ENCODE assay signal across 7 mouse cellular contexts in genomic region chr2:164770279-164770678, GRCm38 (mm10). TPM values are rescaled to one million over a fixed set of nuclear protein-coding genes. Genes with fewer than 3 reads are reported as not detected.
A peak's percentile ranks its signal among the peaks of the same experiment; 100 is the strongest.
DNase-seq lines count a peak whose midpoint lies in the region; ATAC-seq lines count a peak whose summit lies in the region.

No protein-coding gene starts in this region.

- WGBS in forebrain, embryonic 12.5 days: 6% methylated on average over 15 of the region's 15 CpGs
- under 1% methylated on average over 15 of the region's 15 CpGs for WGBS in liver, embryonic 13.5 days (ENCODE audit: insufficient replicate concordance)

- H3K27ac ChIP-seq in forebrain, embryonic 12.5 days: peak overlapping the region; percentile 69
- peak overlapping the region; percentile 95 for H3K27ac ChIP-seq in liver, embryonic 13.5 days

- no peak for ATAC-seq in forebrain, embryonic 12.5 days (ENCODE audit: low FRiP score)
- ATAC-seq in liver, embryonic 13.5 days (ENCODE audit: low read depth): no peak
- ATAC-seq in cerebellum, adult (ENCODE audit: insufficient number of reproducible peaks, low FRiP score, low TSS enrichment): no peak

- peak; percentile 64 for DNase-seq in thymus, postnatal 0 days (ENCODE audit: low spot score)
- DNase-seq in thymus, postnatal 4 days: no peak
- no peak for DNase-seq in liver, embryonic 13.5 days
- DNase-seq in right cerebral cortex, postnatal 10 days (ENCODE audit: low spot score in 2 of 2): no peak
- DNase-seq in natural killer cell, adult 2 months (ENCODE audit: low spot score in 2 of 2): no peak

- H3K27me3 ChIP-seq in forebrain, embryonic 12.5 days: no peaks in the 10 kb centered on the region
- no peaks in the 10 kb centered on the region for H3K27me3 ChIP-seq in liver, embryonic 13.5 days

- H3K4me3 ChIP-seq in forebrain, embryonic 12.5 days (replicated peaks): peak overlapping the region; percentile 93
- H3K4me3 ChIP-seq in liver, embryonic 13.5 days (replicated peaks): peak overlapping the region; percentile 83

- peak overlapping the region; percentile 85 for H3K4me2 ChIP-seq in forebrain, embryonic 12.5 days
- H3K4me2 ChIP-seq in liver, embryonic 13.5 days: peak overlapping the region; percentile 78

- peak overlapping the region; percentile 83 for H3K9ac ChIP-seq in forebrain, embryonic 12.5 days
- H3K9ac ChIP-seq in liver, embryonic 13.5 days: peak overlapping the region; percentile 96

- H3K4me1 ChIP-seq in forebrain, embryonic 12.5 days: peaks cover 25% of the 10 kb centered on the region
- H3K4me1 ChIP-seq in liver, embryonic 13.5 days (replicated peaks): peaks cover 64% of the 10 kb centered on the region

- peaks cover 56% of the 10 kb centered on the region for H3K36me3 ChIP-seq in forebrain, embryonic 12.5 days (replicated peaks)
- H3K36me3 ChIP-seq in liver, embryonic 13.5 days: peaks cover 63% of the 10 kb centered on the region

- H3K9me3 ChIP-seq in forebrain, embryonic 12.5 days: no peaks in the 10 kb centered on the region
- no peaks in the 10 kb centered on the region for H3K9me3 ChIP-seq in liver, embryonic 13.5 days (replicated peaks)

RNA-seq across cellular contexts. Expression of gene Ube2c, which starts 0.6 kb away (rescaled TPM):
- 379 and 497 TPM in 2 replicates for polyA plus RNA-seq in thymus, postnatal 0 days (2015; fragmentation: Nextera tagmentation; extraction: Ambion mirVana)
- 601 and 611 TPM in 2 replicates for polyA plus RNA-seq in forebrain, embryonic 12.5 days (2016; fragmentation: Nextera tagmentation; extraction: Ambion mirVana)
- 762 and 764 TPM in 2 replicates for polyA plus RNA-seq in liver, embryonic 13.5 days (2015; fragmentation: Nextera tagmentation; extraction: Ambion mirVana)

RNA-seq across cellular contexts. Expression of gene Tnnc2, which starts 9.5 kb away (rescaled TPM):
- 5.8 and 10.7 TPM in 2 replicates for polyA plus RNA-seq in thymus, postnatal 0 days (2015; fragmentation: Nextera tagmentation; extraction: Ambion mirVana)
- polyA plus RNA-seq in forebrain, embryonic 12.5 days (2016; fragmentation: Nextera tagmentation; extraction: Ambion mirVana): 1.3 TPM in 1 of 2 replicates, not detected in the other
- 5.1 and 8.4 TPM in 2 replicates for polyA plus RNA-seq in liver, embryonic 13.5 days (2015; fragmentation: Nextera tagmentation; extraction: Ambion mirVana)

RNA-seq across cellular contexts. Expression of gene Snx21, which starts 15.3 kb away (rescaled TPM):
- polyA plus RNA-seq in thymus, postnatal 0 days (2015; fragmentation: Nextera tagmentation; extraction: Ambion mirVana): 7.0 and 7.7 TPM in 2 replicates
- 11.5 and 13.0 TPM in 2 replicates for polyA plus RNA-seq in forebrain, embryonic 12.5 days (2016; fragmentation: Nextera tagmentation; extraction: Ambion mirVana)
- polyA plus RNA-seq in liver, embryonic 13.5 days (2015; fragmentation: Nextera tagmentation; extraction: Ambion mirVana): 4.1 TPM in 2 replicates

RNA-seq across cellular contexts. Expression of gene Dnttip1, which starts 24.5 kb away (rescaled TPM):
- polyA plus RNA-seq in thymus, postnatal 0 days (2015; fragmentation: Nextera tagmentation; extraction: Ambion mirVana): 70.4 and 85.2 TPM in 2 replicates
- 83.6 and 88.3 TPM in 2 replicates for polyA plus RNA-seq in forebrain, embryonic 12.5 days (2016; fragmentation: Nextera tagmentation; extraction: Ambion mirVana)
- 47.3 and 49.8 TPM in 2 replicates for polyA plus RNA-seq in liver, embryonic 13.5 days (2015; fragmentation: Nextera tagmentation; extraction: Ambion mirVana)

RNA-seq across cellular contexts. Expression of gene Wfdc3, which starts 24.5 kb away (rescaled TPM):
- 0.49 and 0.56 TPM in 2 replicates for polyA plus RNA-seq in thymus, postnatal 0 days (2015; fragmentation: Nextera tagmentation; extraction: Ambion mirVana)
- 0.73 and 0.81 TPM in 2 replicates for polyA plus RNA-seq in forebrain, embryonic 12.5 days (2016; fragmentation: Nextera tagmentation; extraction: Ambion mirVana)
- polyA plus RNA-seq in liver, embryonic 13.5 days (2015; fragmentation: Nextera tagmentation; extraction: Ambion mirVana): 0.93 and 1.0 TPM in 2 replicates
